Mouse (Mus musculus): ENCODE measurements around the gene Mcam. TPM values are rescaled to one million over a fixed set of nuclear protein-coding genes. Genes with fewer than 3 reads are reported as not detected.

Gene Mcam
- total and polyA plus RNA-seq, 2 experiments from 2014 or later: 54.2 to 190 TPM

- Histone ChIP-seq H3K4me1 (ENCODE audit: control insufficient read depth, insufficient read depth) (peaks cover 37% of the 10 kb centered on the region), H3K9ac (replicated peaks; ENCODE audit: low read depth, low read length) (peak overlapping the region; percentile 96), H3K27me3 (ENCODE audit: control insufficient read depth, insufficient read depth, low read length) (no peaks in the 10 kb centered on the region), H3K9me3 (replicated peaks; ENCODE audit: control insufficient read depth, low read length) (no peaks in the 10 kb centered on the region), H3K27ac (ENCODE audit: low read depth) (peak overlapping the region; percentile 97), H3K4me3 (ENCODE audit: low read depth, low read length) (peak overlapping the region; percentile 79), H3K36me3 (replicated peaks; ENCODE audit: control insufficient read depth, insufficient read depth, low read length) (peaks cover 33% of the 10 kb centered on the region), H3K4me2 (ENCODE audit: low read depth, low read length) (peak overlapping the region; percentile 95)
- peak; percentile 93 for DNase-seq (ENCODE audit: low spot score)
- 9% methylated on average over 15 of the region's 15 CpGs for WGBS
- peak; percentile 50; the same call in 1 of the 2 replicates for TF ChIP-seq EP300 (IDR thresholded peaks at IDR 0.05; ENCODE audit: low read depth)
- no peak for TF ChIP-seq CTCF (IDR thresholded peaks at IDR 0.05; ENCODE audit: low read depth)
- ATAC-seq (ENCODE audit: insufficient read depth, low read depth): peak; percentile 76
Measured at GRCm38 (mm10) chr9:44087761-44088455, 46.4 kb upstream of the Mcam start.

DNA sequence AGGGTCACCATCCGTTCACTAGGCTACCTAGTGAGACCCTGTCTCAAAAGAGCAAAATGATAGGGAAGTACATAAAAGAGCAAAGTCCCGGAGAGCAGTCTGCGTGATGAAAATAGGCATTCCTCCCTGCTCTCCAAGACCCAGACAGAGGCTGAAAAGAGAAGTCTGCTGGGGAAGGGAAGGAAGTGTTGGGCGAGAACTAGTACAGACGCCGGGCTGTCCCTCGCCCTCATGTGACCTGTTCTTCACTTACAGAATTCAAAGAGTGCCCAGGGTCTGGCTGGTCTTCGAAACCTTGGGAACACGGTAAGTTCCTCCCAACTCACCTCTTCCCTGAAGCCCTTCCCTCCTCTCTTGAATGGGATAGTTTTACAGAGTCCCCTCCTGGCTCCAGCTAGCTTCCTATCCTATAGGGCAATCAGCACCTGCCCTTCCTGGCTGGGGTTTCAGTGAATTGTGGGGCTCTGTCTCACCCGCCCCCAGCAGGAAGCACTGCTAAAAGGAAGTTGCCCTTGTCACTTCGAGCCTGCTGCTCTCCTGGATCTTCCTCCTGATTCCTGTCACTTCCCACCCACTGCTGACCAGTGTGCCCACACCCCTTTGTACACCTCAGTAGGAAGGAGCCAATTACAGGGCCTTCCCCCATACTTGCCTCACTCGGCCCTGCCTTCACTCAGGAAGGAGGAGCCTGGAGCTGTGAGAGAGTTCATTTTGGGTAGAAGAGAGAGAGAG lies 45.2 kb upstream of the Mcam start:
- H3K4me1 ChIP-seq (ENCODE audit: control insufficient read depth, insufficient read depth): peaks cover 28% of the 10 kb centered on the region
- no peaks in the 10 kb centered on the region for H3K27me3 ChIP-seq (ENCODE audit: control insufficient read depth, insufficient read depth, low read length)
- peak overlapping the region; percentile 97 for H3K27ac ChIP-seq (ENCODE audit: low read depth)
- DNase-seq (ENCODE audit: low spot score) (no peak), ATAC-seq (ENCODE audit: insufficient read depth, low read depth) (no peak)
- no peak overlapping the region for H3K4me3 ChIP-seq (ENCODE audit: low read depth, low read length)
- H3K9me3 ChIP-seq (replicated peaks; ENCODE audit: control insufficient read depth, low read length): no peaks in the 10 kb centered on the region
- peak overlapping the region; percentile 95 for H3K4me2 ChIP-seq (ENCODE audit: low read depth, low read length)
- WGBS: 19% methylated on average over 12 of the region's 12 CpGs
- H3K9ac ChIP-seq (replicated peaks; ENCODE audit: low read depth, low read length): 0 out of 2 replicates have a peak overlapping the region, but pooled peaks have one; percentile 12
- no peak for TF ChIP-seq CTCF (IDR thresholded peaks at IDR 0.05; ENCODE audit: low read depth)
- no peak for TF ChIP-seq EP300 (IDR thresholded peaks at IDR 0.05; ENCODE audit: low read depth)
- peaks cover 44% of the 10 kb centered on the region for H3K36me3 ChIP-seq (replicated peaks; ENCODE audit: control insufficient read depth, insufficient read depth, low read length)

GRCm38 (mm10) chr9:44093612-44094503 lies 40.4 kb upstream of the Mcam start:
- Histone ChIP-seq H3K36me3 (replicated peaks; ENCODE audit: control insufficient read depth, insufficient read depth, low read length) (peaks cover 60% of the 10 kb centered on the region), H3K9ac (replicated peaks; ENCODE audit: low read depth, low read length) (no peak overlapping the region), H3K27me3 (ENCODE audit: control insufficient read depth, insufficient read depth, low read length) (no peaks in the 10 kb centered on the region), H3K4me1 (ENCODE audit: control insufficient read depth, insufficient read depth) (peaks cover 20% of the 10 kb centered on the region), H3K9me3 (replicated peaks; ENCODE audit: control insufficient read depth, low read length) (no peaks in the 10 kb centered on the region), H3K4me3 (ENCODE audit: low read depth, low read length) (no peak overlapping the region), H3K27ac (ENCODE audit: low read depth) (peak overlapping the region; percentile 57; the same call in 1 of the 2 replicates), H3K4me2 (ENCODE audit: low read depth, low read length) (no peak overlapping the region)
- peak; percentile 80 for TF ChIP-seq CTCF (IDR thresholded peaks at IDR 0.05; ENCODE audit: low read depth)
- no peak for TF ChIP-seq EP300 (IDR thresholded peaks at IDR 0.05; ENCODE audit: low read depth)
- ATAC-seq (ENCODE audit: insufficient read depth, low read depth): peak; percentile 71
- 36% methylated on average over 24 of the region's 24 CpGs for WGBS
- DNase-seq (ENCODE audit: low spot score): peak; percentile 66

GRCm38 (mm10) chr9:44094737-44095136 lies 39.5 kb upstream of the Mcam start:
- DNase-seq (ENCODE audit: low spot score) (no peak), ATAC-seq (ENCODE audit: insufficient read depth, low read depth) (no peak)
- 78% methylated on average over 3 of the region's 3 CpGs for WGBS

DNA sequence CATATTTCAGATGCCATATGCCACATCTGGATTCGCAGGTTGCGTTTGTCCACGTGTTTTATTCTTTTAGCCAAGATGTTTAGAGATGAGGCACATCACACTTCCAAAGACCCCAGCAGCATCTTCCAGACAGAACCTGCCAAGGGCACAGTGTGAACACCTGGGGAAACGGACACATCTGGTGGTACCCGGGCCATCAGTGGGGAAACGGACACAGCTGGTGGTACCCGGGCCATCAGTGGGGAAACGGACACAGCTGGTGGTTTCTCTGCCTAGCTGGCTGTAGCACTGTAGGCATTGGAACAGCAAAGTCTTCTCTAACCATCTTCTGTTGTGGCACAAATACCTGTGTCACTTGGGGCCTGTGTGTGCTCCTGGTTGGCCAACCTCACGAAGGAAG lies 38.5 kb upstream of the Mcam start:
- peak overlapping the region; percentile 93 for H3K27ac ChIP-seq (ENCODE audit: low read depth)
- H3K4me1 ChIP-seq (ENCODE audit: control insufficient read depth, insufficient read depth): peaks cover 6% of the 10 kb centered on the region; the same call in 1 of the 2 replicates
- no peak overlapping the region for H3K4me2 ChIP-seq (ENCODE audit: low read depth, low read length)
- H3K4me3 ChIP-seq (ENCODE audit: low read depth, low read length): no peak overlapping the region
- H3K36me3 ChIP-seq (replicated peaks; ENCODE audit: control insufficient read depth, insufficient read depth, low read length): peaks cover 47% of the 10 kb centered on the region
- DNase-seq (ENCODE audit: low spot score): no peak
- H3K9ac ChIP-seq (replicated peaks; ENCODE audit: low read depth, low read length): no peak overlapping the region
- ATAC-seq (ENCODE audit: insufficient read depth, low read depth): no peak
- TF ChIP-seq CTCF (IDR thresholded peaks at IDR 0.05; ENCODE audit: low read depth): no peak
- no peak for TF ChIP-seq EP300 (IDR thresholded peaks at IDR 0.05; ENCODE audit: low read depth)
- 84% methylated on average over 9 of the region's 9 CpGs for WGBS
- no peaks in the 10 kb centered on the region for H3K9me3 ChIP-seq (replicated peaks; ENCODE audit: control insufficient read depth, low read length)
- no peaks in the 10 kb centered on the region for H3K27me3 ChIP-seq (ENCODE audit: control insufficient read depth, insufficient read depth, low read length)

More at GRCm38 (mm10) chr9:44094737-44095136, 39.5 kb upstream of the Mcam start:
- Histone ChIP-seq H3K9me3 (replicated peaks; ENCODE audit: control insufficient read depth, low read length) (no peaks in the 10 kb centered on the region), H3K27ac (ENCODE audit: low read depth) (no peak overlapping the region), H3K36me3 (replicated peaks; ENCODE audit: control insufficient read depth, insufficient read depth, low read length) (peaks cover 57% of the 10 kb centered on the region), H3K27me3 (ENCODE audit: control insufficient read depth, insufficient read depth, low read length) (no peaks in the 10 kb centered on the region), H3K4me1 (ENCODE audit: control insufficient read depth, insufficient read depth) (peaks cover 11% of the 10 kb centered on the region; the same call in 1 of the 2 replicates), H3K4me3 (ENCODE audit: low read depth, low read length) (no peak overlapping the region), H3K9ac (replicated peaks; ENCODE audit: low read depth, low read length) (no peak overlapping the region), H3K4me2 (ENCODE audit: low read depth, low read length) (no peak overlapping the region)
- no peak for TF ChIP-seq CTCF (IDR thresholded peaks at IDR 0.05; ENCODE audit: low read depth)
